Mouse (Mus musculus) stomach, embryonic 15.5 days (tissue): ENCODE measurements around the gene Icam2. TPM values are rescaled to one million over a fixed set of nuclear protein-coding genes. Genes with fewer than 3 reads are reported as not detected.
"Not testable (repeated sequence)": the region's sequence is repeated elsewhere in the genome, so short reads cannot be mapped to it uniquely, and the experiment has no call there.

Experiments used
- ATAC-seq: fragments of 200-750 bp; cut with Nextera tagmentation; 2 replicates; pipeline ENCODE4 v1.8.0; 2017; ENCODE audit warnings: low read depth, moderate number of reproducible peaks, moderate TSS enrichment; ENCODE audit not compliant: insufficient read depth, low FRiP score
- H3K27ac ChIP-seq: fragments of 300-500 bp; sonication (generic); 2 replicates; pipeline ENCODE4 v1.5.1; 2015; ENCODE audit warnings: mild to moderate bottlenecking, inconsistent platforms
- H3K27me3 ChIP-seq: fragments of 300-500 bp; sonication (generic); replicated peaks from 2 replicates; pipeline ENCODE4 v1.6.1; 2015; ENCODE audit warnings: inconsistent platforms
- H3K36me3 ChIP-seq: fragments of 300-500 bp; sonication (generic); 2 replicates; pipeline ENCODE4 v1.6.1; 2015; ENCODE audit warnings: inconsistent platforms
- H3K4me1 ChIP-seq: fragments of 300-500 bp; sonication (generic); 2 replicates; pipeline ENCODE4 v1.6.1; 2015; ENCODE audit warnings: inconsistent platforms
- H3K4me2 ChIP-seq: fragments of 300-500 bp; sonication (generic); 2 replicates; pipeline ENCODE4 v1.6.1; 2015; ENCODE audit warnings: mild to moderate bottlenecking, inconsistent platforms
- H3K4me3 ChIP-seq: fragments of 300-500 bp; sonication (generic); replicated peaks from 2 replicates; pipeline ENCODE4 v1.5.1; 2015; ENCODE audit warnings: inconsistent platforms
- H3K9ac ChIP-seq: fragments of 300-500 bp; sonication (generic); 2 replicates; pipeline ENCODE4 v1.6.1; 2015; ENCODE audit warnings: inconsistent platforms
- H3K9me3 ChIP-seq: fragments of 300-500 bp; sonication (generic); 2 replicates; pipeline ENCODE4 v1.6.1; 2016; ENCODE audit warnings: inconsistent platforms
- WGBS: fragments of 180-500 bp; shearing (Covaris S2); methylation state at CpG from one replicate; pipeline ENCODE4 v1.1.7; 2015; 5-methylcytosine and 5-hydroxymethylcytosine counted together
- polyA plus RNA-seq: library from polyadenylated mRNA; unstranded; fragments of >200 nt; fragmentation: Nextera tagmentation; extraction: Ambion mirVana; gene quantifications from 2 replicates; pipeline ENCODE4 v1.2.1, GENCODE M21; 2015

Icam2 gene
- polyA plus RNA-seq, 1 experiment from 2014 or later = 38.5 TPM

GRCm38 (mm10) chr11:106364712-106365111 is 23.2 kb downstream of the Icam2 start:
- Histone ChIP-seq H3K4me3 (no peak overlapping the region), H3K27ac (no peak overlapping the region), H3K9me3 (no peaks in the 10 kb centered on the region), H3K4me1 (peaks cover 13% of the 10 kb centered on the region), H3K4me2 (peak overlapping the region; percentile 13; the same call in 1 of the 2 replicates), H3K9ac (no peak overlapping the region), H3K36me3 (no peaks in the 10 kb centered on the region), H3K27me3 (no peaks in the 10 kb centered on the region)
- ATAC-seq = no peak
- 12% methylated on average over 11 of the region's 11 CpGs for WGBS

DNA sequence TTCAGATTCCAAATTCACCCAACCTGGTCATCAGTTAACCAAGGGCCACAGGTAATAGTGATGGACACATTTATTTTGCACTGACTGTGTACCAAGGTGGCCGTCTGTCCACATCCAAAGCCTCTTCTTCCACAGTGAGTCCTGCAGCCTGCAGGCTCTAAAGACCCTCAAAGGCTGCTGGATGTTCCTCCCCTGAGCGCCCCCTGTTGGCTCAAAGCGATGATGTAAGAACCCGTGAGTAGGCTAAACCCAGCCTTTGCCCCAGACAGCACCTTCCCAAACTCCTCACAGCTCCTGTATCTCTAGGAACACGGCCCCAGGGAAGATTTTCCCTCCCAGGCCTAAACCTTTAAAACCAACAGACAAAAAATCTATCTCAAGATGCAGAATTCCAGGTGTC is 28.5 kb downstream of the Icam2 start:
- WGBS = 26% methylated on average over 5 of the region's 5 CpGs
- Histone ChIP-seq H3K4me3 (no peak overlapping the region), H3K4me2 (no peak overlapping the region), H3K27ac (no peak overlapping the region), H3K9me3 (no peaks in the 10 kb centered on the region), H3K9ac (no peak overlapping the region), H3K4me1 (0 out of 2 replicates have a peak, but pooled peaks cover 4% of the 10 kb centered on the region), H3K27me3 (no peaks in the 10 kb centered on the region; the same call in 1 of the 2 replicates), H3K36me3 (no peaks in the 10 kb centered on the region)
- ATAC-seq = no peak

DNA sequence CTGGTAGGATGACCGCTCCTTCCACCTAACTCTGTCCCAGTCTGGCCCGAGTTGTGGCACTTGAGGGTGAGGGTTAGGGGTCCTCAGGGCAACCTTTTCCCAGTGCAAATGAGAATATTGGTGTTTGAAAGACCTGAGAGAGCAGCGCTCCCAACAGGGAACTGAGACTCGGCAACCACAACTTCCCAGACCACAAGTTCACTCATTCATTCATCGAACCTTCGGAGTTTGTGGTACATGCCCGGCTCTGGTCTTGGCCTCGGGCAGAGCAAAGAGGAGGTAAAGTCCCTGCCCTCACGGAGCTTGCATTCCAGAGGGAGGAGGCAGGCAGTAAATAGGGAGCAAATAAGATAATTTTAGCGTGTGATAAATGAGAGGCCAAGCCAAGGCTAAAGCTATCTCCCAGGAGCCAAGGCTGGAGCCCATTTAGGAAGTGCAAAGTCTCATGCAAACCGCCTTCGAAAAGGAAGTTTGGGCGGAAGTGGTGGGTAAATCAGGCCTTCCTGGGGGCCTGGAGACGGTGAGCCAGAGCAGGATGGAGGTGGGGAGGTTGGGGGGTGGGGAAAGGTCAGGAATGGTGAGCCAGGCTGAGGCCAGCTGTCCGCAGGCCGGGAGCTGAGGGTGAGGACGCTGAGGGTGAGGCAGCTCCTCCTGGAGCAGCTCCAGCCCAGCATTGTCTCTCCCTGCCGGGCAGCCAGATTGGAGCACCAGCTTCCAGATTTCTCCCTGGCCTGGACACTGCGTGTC is 32.3 kb downstream of the Icam2 start:
- no peaks in the 10 kb centered on the region; the same call in 1 of the 2 replicates for H3K27me3 ChIP-seq
- no peaks in the 10 kb centered on the region for H3K9me3 ChIP-seq
- H3K4me1 ChIP-seq = 0 out of 2 replicates have a peak, but pooled peaks cover 4% of the 10 kb centered on the region
- ATAC-seq = no peak
- no peak overlapping the region for H3K4me2 ChIP-seq
- 46% methylated on average over 19 of the region's 19 CpGs for WGBS
- no peaks in the 10 kb centered on the region for H3K36me3 ChIP-seq
- no peak overlapping the region for H3K27ac ChIP-seq
- no peak overlapping the region for H3K4me3 ChIP-seq
- H3K9ac ChIP-seq = no peak overlapping the region

GRCm38 (mm10) chr11:106354181-106354580 is 33.7 kb downstream of the Icam2 start:
- Histone ChIP-seq H3K36me3 (no peaks in the 10 kb centered on the region), H3K27ac (no peak overlapping the region), H3K4me2 (no peak overlapping the region), H3K4me1 (0 out of 2 replicates have a peak, but pooled peaks cover 4% of the 10 kb centered on the region), H3K27me3 (no peaks in the 10 kb centered on the region), H3K9ac (no peak overlapping the region), H3K4me3 (no peak overlapping the region), H3K9me3 (no peaks in the 10 kb centered on the region)
- ATAC-seq = no peak
- 39% methylated on average over 1 of the region's 1 CpGs for WGBS

DNA sequence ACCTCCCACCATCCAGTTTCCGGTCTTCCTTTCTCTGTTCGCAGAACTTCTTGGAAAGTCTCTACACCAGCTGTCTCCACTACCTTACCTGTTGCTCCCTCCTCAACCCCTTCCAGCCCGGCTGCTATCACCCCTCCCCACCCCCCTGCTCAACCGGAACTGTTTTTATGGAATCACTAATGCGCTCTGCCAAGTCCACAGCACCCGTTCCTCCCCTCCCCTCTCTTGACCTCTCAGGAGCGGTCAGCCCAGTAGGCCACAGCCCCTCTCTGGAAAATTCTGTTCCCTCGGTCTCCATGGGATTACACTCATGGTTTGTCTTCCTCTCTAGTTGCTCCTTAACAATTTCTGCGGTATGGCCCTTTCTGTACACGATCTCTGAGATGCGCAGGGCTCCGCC is 34.7 kb downstream of the Icam2 start, which contains the start of gene Scn4a:
Gene Scn4a, minus strand, starts transcription at position 101 of the 400 bp plus-strand sequence.
- H3K4me1 ChIP-seq = 0 out of 2 replicates have a peak, but pooled peaks cover 4% of the 10 kb centered on the region
- ATAC-seq = no peak
- no peak within 1 kb of the TSS for H3K4me2 ChIP-seq
- H3K27ac ChIP-seq = no peak within 1 kb of the TSS
- H3K4me3 ChIP-seq = no peak within 1 kb of the TSS
- H3K9ac ChIP-seq = no peak within 1 kb of the TSS
- H3K36me3 ChIP-seq = no peaks in the 10 kb centered on the region
- no peaks in the 10 kb centered on the region for H3K9me3 ChIP-seq
- 83% methylated on average over 12 of the region's 12 CpGs for WGBS
- no peaks in the 10 kb centered on the region for H3K27me3 ChIP-seq

GRCm38 (mm10) chr11:106351941-106352340 is 35.9 kb downstream of the Icam2 start:
- no peaks in the 10 kb centered on the region for H3K9me3 ChIP-seq
- no peak overlapping the region for H3K27ac ChIP-seq
- H3K4me3 ChIP-seq = no peak overlapping the region
- no peaks in the 10 kb centered on the region for H3K36me3 ChIP-seq
- 0 out of 2 replicates have a peak, but pooled peaks cover 4% of the 10 kb centered on the region for H3K4me1 ChIP-seq
- 81% methylated on average over 4 of the region's 4 CpGs for WGBS
- H3K9ac ChIP-seq = no peak overlapping the region
- no peak for ATAC-seq
- no peak overlapping the region for H3K4me2 ChIP-seq
- H3K27me3 ChIP-seq = no peaks in the 10 kb centered on the region

DNA sequence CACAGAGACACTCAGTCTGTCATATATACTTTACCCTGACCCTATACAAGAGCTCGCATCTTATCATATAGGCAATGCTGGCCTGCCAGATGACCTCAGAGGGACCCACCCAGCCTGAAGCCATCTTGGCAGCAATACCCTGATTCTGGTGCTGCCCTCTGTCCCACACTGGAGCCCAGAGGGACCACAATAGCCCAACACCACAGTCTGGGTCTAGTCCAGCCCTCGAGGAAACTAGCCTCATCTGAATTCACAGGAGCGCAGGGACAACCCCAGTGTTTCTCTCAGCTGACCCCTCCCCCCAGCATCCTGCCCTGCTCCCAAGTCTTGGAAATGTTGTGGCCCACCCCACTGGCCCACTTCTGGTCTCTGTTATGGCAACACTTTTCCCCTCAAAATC is 36.6 kb downstream of the Icam2 start:
- H3K27me3 ChIP-seq = no peaks in the 10 kb centered on the region
- H3K9me3 ChIP-seq = no peaks in the 10 kb centered on the region
- no peak for ATAC-seq
- no peak overlapping the region for H3K4me3 ChIP-seq
- no peak overlapping the region for H3K9ac ChIP-seq
- H3K36me3 ChIP-seq = no peaks in the 10 kb centered on the region
- H3K4me1 ChIP-seq = 0 out of 2 replicates have a peak, but pooled peaks cover 4% of the 10 kb centered on the region
- 64% methylated on average over 3 of the region's 3 CpGs for WGBS
- no peak overlapping the region for H3K27ac ChIP-seq
- no peak overlapping the region for H3K4me2 ChIP-seq

GRCm38 (mm10) chr11:106350853-106351252 is 37.0 kb downstream of the Icam2 start:
- Histone ChIP-seq H3K27ac (no peak overlapping the region), H3K4me1 (0 out of 2 replicates have a peak, but pooled peaks cover 3% of the 10 kb centered on the region), H3K9me3 (no peaks in the 10 kb centered on the region), H3K4me3 (no peak overlapping the region), H3K27me3 (no peaks in the 10 kb centered on the region), H3K36me3 (no peaks in the 10 kb centered on the region), H3K4me2 (no peak overlapping the region), H3K9ac (no peak overlapping the region)
- WGBS = 55% methylated on average over 5 of the region's 5 CpGs
- no peak for ATAC-seq

DNA sequence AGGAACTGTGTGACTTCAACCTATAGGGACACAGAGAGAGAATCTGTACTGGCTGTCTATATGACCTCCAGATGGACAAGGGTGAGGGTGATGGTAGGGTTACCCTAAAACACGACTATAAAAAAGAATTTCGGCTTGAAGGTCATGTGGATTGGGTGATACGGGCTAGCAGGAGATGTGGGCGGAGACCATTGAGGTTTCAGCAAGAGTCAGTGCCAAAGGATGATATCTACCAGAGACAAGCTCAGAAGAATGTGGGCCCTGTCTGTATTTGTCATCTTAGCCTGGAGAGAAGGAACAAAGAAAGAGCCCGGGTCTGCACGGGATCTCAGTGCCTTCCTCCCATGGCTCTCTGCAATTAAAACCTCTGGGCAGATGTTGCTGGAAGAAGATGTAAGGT is 38.1 kb downstream of the Icam2 start:
- H3K27me3 ChIP-seq = no peaks in the 10 kb centered on the region
- H3K27ac ChIP-seq = no peak overlapping the region
- H3K4me1 ChIP-seq = no peaks in the 10 kb centered on the region; the same call in 1 of the 2 replicates
- H3K4me3 ChIP-seq = no peak overlapping the region
- WGBS = 71% methylated on average over 6 of the region's 6 CpGs
- H3K4me2 ChIP-seq = no peak overlapping the region
- H3K9ac ChIP-seq = no peak overlapping the region
- no peaks in the 10 kb centered on the region for H3K9me3 ChIP-seq
- no peaks in the 10 kb centered on the region for H3K36me3 ChIP-seq
- no peak for ATAC-seq

- Histone ChIP-seq H3K27me3 (no peaks in the 10 kb centered on the region), H3K27ac (no peak overlapping the region), H3K4me2 (no peak overlapping the region), H3K9me3 (no peaks in the 10 kb centered on the region), H3K36me3 (no peaks in the 10 kb centered on the region), H3K4me1 (no peaks in the 10 kb centered on the region; the same call in 1 of the 2 replicates), H3K4me3 (no peak overlapping the region), H3K9ac (no peak overlapping the region)
- peak; percentile 65; the same call in 1 of the 2 replicates for ATAC-seq
- WGBS = 30% methylated on average over 6 of the region's 6 CpGs
These were observed 43.0 kb downstream of the Icam2 start for GRCm38 (mm10) chr11:106344910-106345309.

GRCm38 (mm10) chr11:106340990-106341520 is 46.8 kb downstream of the Icam2 start:
- H3K4me3 ChIP-seq = no peak overlapping the region
- no peaks in the 10 kb centered on the region; the same call in 1 of the 2 replicates for H3K4me1 ChIP-seq
- no peak overlapping the region for H3K4me2 ChIP-seq
- H3K9me3 ChIP-seq = no peaks in the 10 kb centered on the region
- H3K9ac ChIP-seq = no peak overlapping the region
- ATAC-seq = no peak
- H3K27ac ChIP-seq = no peak overlapping the region
- 76% methylated on average over 9 of the region's 9 CpGs for WGBS
- no peaks in the 10 kb centered on the region for H3K27me3 ChIP-seq
- no peaks in the 10 kb centered on the region for H3K36me3 ChIP-seq

- H3K9me3 ChIP-seq, H3K27ac ChIP-seq, H3K27me3 ChIP-seq, ATAC-seq, H3K4me2 ChIP-seq, H3K9ac ChIP-seq, H3K4me1 ChIP-seq, H3K36me3 ChIP-seq, H3K4me3 ChIP-seq: not testable (repeated sequence)
- 86% methylated on average over 4 of the region's 4 CpGs for WGBS
These were observed 48.6 kb downstream of the Icam2 start for GRCm38 (mm10) chr11:106339323-106339722.
